Mouse (Mus musculus): ENCODE measurements at regions not wholly inside any gene's neighbourhood (a gene's known extent, or its start where the extent isn't known, plus 50 kb on each side); places are given as distances from the start of the nearest gene placed in this dataset.

DNA sequence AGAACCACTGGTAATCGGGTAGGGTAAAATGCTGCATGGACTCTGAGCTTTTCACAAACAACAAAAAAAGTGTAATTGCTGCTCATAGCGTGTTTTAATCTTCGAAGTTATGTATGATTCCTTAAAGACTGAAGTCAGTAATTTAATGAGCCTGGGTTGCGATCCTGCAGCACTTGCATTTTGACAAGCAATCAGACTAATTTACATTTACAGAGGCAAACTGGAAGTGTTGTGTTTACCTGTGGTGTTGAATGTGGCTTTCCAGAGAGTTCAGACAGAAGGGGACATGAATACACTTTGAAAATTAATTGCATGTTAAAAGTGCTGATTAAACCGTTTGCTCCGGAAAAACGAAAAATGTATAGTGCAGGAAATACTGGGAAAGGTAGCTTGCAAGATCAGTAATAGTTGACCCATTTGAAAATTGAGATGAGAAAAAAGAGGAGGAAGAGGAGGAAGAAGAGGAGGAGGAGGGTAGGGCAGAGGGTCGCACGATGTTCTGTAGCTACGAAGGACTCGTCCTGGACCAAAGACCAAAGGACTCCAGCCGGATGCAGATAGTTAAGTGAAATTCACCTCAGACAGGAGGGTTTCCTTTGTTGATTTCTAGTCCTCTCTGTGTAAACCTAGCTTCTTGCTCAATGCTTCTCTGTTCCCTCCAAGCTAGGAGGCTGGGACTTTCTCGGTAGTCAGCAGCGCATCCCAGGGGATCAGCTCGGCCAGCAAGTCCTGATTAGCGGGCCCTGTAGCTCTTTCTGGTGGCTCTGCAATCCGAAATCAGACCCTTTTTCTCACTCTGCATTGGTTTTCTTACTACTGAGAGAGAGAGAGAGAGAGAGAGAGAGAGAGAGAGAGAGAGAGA lies 1589.0 kb downstream of the 4930444P10Rik start:
- no peak for TF ChIP-seq CTCF (IDR thresholded peaks at IDR 0.05; ENCODE audit: low read depth)
- ATAC-seq (no peak), DNase-seq (ENCODE audit: low spot score) (peak; percentile 27)
- Histone ChIP-seq H3K9ac (replicated peaks; ENCODE audit: low read length) (no peak overlapping the region), H3K36me3 (ENCODE audit: insufficient read depth, low read length) (no peaks in the 10 kb centered on the region), H3K4me3 (ENCODE audit: low read length) (peak overlapping the region; percentile 13; the same call in 1 of the 2 replicates), H3K4me2 (ENCODE audit: low read depth, low read length) (peak overlapping the region; percentile 39; the same call in 1 of the 2 replicates), H3K27ac (no peak overlapping the region), H3K4me1 (ENCODE audit: insufficient read depth, low read length) (0 out of 2 replicates have a peak, but pooled peaks cover 9% of the 10 kb centered on the region), H3K27me3 (ENCODE audit: insufficient read depth, low read length) (peaks cover 32% of the 10 kb centered on the region), H3K9me3 (ENCODE audit: low read length) (no peaks in the 10 kb centered on the region)
- whole genome bisulfite sequencing: 8% methylated on average over 17 of the region's 17 CpGs

DNA sequence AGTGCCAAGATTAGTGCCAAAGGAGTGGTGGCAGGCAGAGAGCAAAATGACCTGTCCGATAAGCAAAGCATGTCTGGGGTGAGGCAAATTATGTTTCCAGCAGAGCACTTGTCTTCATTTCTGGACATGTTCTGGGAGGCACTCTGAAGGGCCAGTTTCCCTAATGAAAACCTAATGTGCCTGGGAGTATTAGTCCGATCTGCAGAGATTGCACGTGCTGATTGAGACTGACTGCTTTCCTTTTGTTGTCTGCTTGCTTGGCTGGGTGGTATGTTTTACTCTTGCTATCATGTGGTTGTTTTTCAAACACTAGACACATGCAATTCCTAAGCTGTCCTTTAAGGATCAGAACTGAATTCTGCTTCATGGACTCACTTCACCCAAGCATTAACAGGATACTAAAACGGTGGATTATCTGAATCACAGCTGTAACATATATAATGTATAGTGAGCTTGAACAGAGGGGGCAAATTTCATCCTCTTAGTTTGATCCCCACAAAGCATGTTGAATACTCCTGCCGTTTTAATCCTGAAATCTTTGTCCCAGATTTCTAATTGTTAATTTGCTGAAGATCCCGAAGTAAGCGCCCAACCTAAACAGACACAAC lies 1589.8 kb downstream of the 4930444P10Rik start:
- Histone ChIP-seq H3K4me1 (ENCODE audit: insufficient read depth, low read length) (0 out of 2 replicates have a peak, but pooled peaks cover 9% of the 10 kb centered on the region), H3K4me2 (ENCODE audit: low read depth, low read length) (no peak overlapping the region), H3K36me3 (ENCODE audit: insufficient read depth, low read length) (no peaks in the 10 kb centered on the region), H3K9ac (replicated peaks; ENCODE audit: low read length) (no peak overlapping the region), H3K27me3 (ENCODE audit: insufficient read depth, low read length) (peaks cover 28% of the 10 kb centered on the region), H3K27ac (no peak overlapping the region), H3K4me3 (ENCODE audit: low read length) (no peak overlapping the region), H3K9me3 (ENCODE audit: low read length) (no peaks in the 10 kb centered on the region)
- ATAC-seq (no peak), DNase-seq (ENCODE audit: low spot score) (no peak)
- WGBS: 34% methylated on average over 7 of the region's 7 CpGs
- TF ChIP-seq CTCF (IDR thresholded peaks at IDR 0.05; ENCODE audit: low read depth): no peak

GRCm38 (mm10) chr1:14499105-14499504 lies 1594.0 kb downstream of the 4930444P10Rik start:
- no peak for ATAC-seq
- Histone ChIP-seq H3K4me3 (ENCODE audit: low read length) (no peak overlapping the region), H3K4me2 (ENCODE audit: low read depth, low read length) (no peak overlapping the region), H3K27me3 (ENCODE audit: insufficient read depth, low read length) (peaks cover 14% of the 10 kb centered on the region), H3K9me3 (ENCODE audit: low read length) (no peaks in the 10 kb centered on the region), H3K9ac (replicated peaks; ENCODE audit: low read length) (no peak overlapping the region), H3K4me1 (ENCODE audit: insufficient read depth, low read length) (no peaks in the 10 kb centered on the region), H3K27ac (no peak overlapping the region), H3K36me3 (ENCODE audit: insufficient read depth, low read length) (no peaks in the 10 kb centered on the region)
- 94% methylated on average over 1 of the region's 1 CpGs for WGBS
- no peak for TF ChIP-seq CTCF (IDR thresholded peaks at IDR 0.05; ENCODE audit: low read depth)
- no peak for DNase-seq (ENCODE audit: low spot score)

DNA sequence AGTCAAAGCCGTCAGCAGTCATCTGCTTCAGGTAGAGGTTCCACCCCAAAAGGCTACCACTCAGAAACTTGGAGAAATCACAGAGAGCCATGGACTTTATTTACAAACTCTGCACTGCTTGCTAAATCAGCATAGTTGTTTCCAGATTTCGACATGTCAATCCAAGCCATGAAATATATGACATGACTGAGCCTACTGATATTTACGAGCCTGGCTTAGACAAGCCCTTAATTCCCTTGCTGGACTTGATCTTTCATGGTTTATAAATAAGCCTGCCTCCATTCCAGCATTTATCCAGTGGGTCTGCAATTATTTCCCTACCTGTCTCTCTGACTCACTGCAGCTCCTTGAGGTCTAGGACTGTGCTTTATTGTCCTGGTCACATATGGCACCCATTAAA lies 1603.1 kb downstream of the 4930444P10Rik start:
- Histone ChIP-seq H3K36me3 (ENCODE audit: insufficient read depth, low read length) (no peaks in the 10 kb centered on the region), H3K4me2 (ENCODE audit: low read depth, low read length) (no peak overlapping the region), H3K4me1 (ENCODE audit: insufficient read depth, low read length) (no peaks in the 10 kb centered on the region), H3K9me3 (ENCODE audit: low read length) (no peaks in the 10 kb centered on the region), H3K27me3 (ENCODE audit: insufficient read depth, low read length) (no peaks in the 10 kb centered on the region), H3K9ac (replicated peaks; ENCODE audit: low read length) (no peak overlapping the region), H3K4me3 (ENCODE audit: low read length) (no peak overlapping the region), H3K27ac (no peak overlapping the region)
- 80% methylated on average over 3 of the region's 3 CpGs for WGBS
- no peak for DNase-seq (ENCODE audit: low spot score)
- no peak for ATAC-seq
- no peak for TF ChIP-seq CTCF (IDR thresholded peaks at IDR 0.05; ENCODE audit: low read depth)

DNA sequence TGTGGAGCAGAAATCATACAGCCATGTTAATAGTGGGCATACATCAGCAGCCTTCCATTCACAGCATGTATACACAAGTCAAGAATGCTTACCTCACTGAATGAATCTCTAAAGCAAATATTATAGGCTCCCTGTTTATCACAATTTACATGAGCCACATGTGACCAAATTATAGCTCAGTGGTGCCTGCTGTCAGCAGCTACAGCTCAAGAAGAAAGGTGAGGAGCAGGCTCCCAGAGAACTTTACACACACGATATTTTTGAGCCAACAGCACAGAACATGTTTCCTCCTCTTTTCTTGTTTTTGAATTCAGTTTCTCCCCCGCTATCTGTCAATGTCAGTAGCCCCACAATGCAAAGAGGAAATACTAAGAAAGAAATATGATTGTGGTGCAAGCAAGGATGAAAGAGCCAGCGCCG lies 1605.4 kb downstream of the 4930444P10Rik start:
- 57% methylated on average over 4 of the region's 4 CpGs for WGBS
- no peak overlapping the region for H3K9ac ChIP-seq (replicated peaks; ENCODE audit: low read length)
- ATAC-seq: no peak
- no peak overlapping the region for H3K27ac ChIP-seq
- H3K36me3 ChIP-seq (ENCODE audit: insufficient read depth, low read length): no peaks in the 10 kb centered on the region
- no peaks in the 10 kb centered on the region for H3K27me3 ChIP-seq (ENCODE audit: insufficient read depth, low read length)
- TF ChIP-seq CTCF (IDR thresholded peaks at IDR 0.05; ENCODE audit: low read depth): no peak
- no peak overlapping the region for H3K4me3 ChIP-seq (ENCODE audit: low read length)
- no peak overlapping the region for H3K4me2 ChIP-seq (ENCODE audit: low read depth, low read length)
- H3K4me1 ChIP-seq (ENCODE audit: insufficient read depth, low read length): no peaks in the 10 kb centered on the region
- no peaks in the 10 kb centered on the region for H3K9me3 ChIP-seq (ENCODE audit: low read length)
- no peak for DNase-seq (ENCODE audit: low spot score)

DNA sequence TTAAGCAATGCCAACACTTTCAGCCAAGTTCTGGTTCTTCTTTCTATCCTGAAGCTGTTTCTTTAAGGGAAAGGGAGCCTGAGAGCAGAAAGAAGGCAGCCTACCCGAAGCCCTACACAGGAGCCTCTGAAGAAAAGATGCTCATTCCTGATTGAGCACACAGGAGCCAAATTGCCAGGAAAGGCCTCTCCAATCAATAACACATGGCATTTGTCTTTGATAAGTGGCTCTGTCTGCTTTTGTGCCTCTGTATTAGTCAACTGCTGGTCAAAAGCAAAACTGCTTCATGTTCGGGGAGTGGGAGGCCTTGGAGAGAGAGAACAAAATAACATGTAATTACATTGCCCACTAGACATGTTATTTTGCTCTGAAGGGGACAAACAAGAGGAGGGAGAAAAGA lies 1607.4 kb downstream of the 4930444P10Rik start:
- H3K4me1 ChIP-seq (ENCODE audit: insufficient read depth, low read length): no peaks in the 10 kb centered on the region
- no peaks in the 10 kb centered on the region for H3K9me3 ChIP-seq (ENCODE audit: low read length)
- no peak for TF ChIP-seq CTCF (IDR thresholded peaks at IDR 0.05; ENCODE audit: low read depth)
- ATAC-seq: no peak
- no peak overlapping the region for H3K9ac ChIP-seq (replicated peaks; ENCODE audit: low read length)
- 44% methylated on average over 2 of the region's 2 CpGs for WGBS
- H3K27ac ChIP-seq: no peak overlapping the region
- H3K4me2 ChIP-seq (ENCODE audit: low read depth, low read length): no peak overlapping the region
- no peaks in the 10 kb centered on the region for H3K27me3 ChIP-seq (ENCODE audit: insufficient read depth, low read length)
- no peak overlapping the region for H3K4me3 ChIP-seq (ENCODE audit: low read length)
- no peaks in the 10 kb centered on the region for H3K36me3 ChIP-seq (ENCODE audit: insufficient read depth, low read length)
- no peak for DNase-seq (ENCODE audit: low spot score)
